Mouse (Mus musculus) heart, adult 2 months (tissue): Measurements from ENCODE around the gene St6galnac6. TPM values are rescaled to one million over a fixed set of nuclear protein-coding genes. Genes with fewer than 3 reads are reported as not detected.
A peak's percentile ranks its signal among the peaks of the same experiment; 100 is the strongest.

ENCODE experiments used
- DNase-seq, 2 experiments: peaks; one replicate each; pipeline ENCODE4 v3.0.0; 2021
- H3K27ac ChIP-seq: fragments of 200-600 bp; 2 replicates; pipeline ENCODE4 v1.8.1; 2022
- H3K27me3 ChIP-seq: fragments of 200-500 bp; 2 replicates; pipeline ENCODE4 v1.6.1; 2012; ENCODE audit warnings: mild to moderate bottlenecking, low read length, inconsistent platforms, mixed read lengths; ENCODE audit not compliant: control insufficient read depth, insufficient read depth
- H3K36me3 ChIP-seq: fragments of 200-500 bp; 2 replicates; pipeline ENCODE4 v1.6.1; 2012; ENCODE audit warnings: low read length, inconsistent platforms; ENCODE audit not compliant: control insufficient read depth, insufficient read depth
- H3K4me1 ChIP-seq: fragments of 200-500 bp; 2 replicates; pipeline ENCODE4 v1.6.1; 2011; ENCODE audit warnings: low read length; ENCODE audit not compliant: control insufficient read depth, insufficient read depth
- H3K4me3 ChIP-seq: fragments of 200-600 bp; 2 replicates; pipeline ENCODE4 v1.8.1; 2022
- H3K79me2 ChIP-seq: fragments of 200-500 bp; replicated peaks from 2 replicates; pipeline ENCODE4 v1.6.1; 2012; ENCODE audit warnings: mild to moderate bottlenecking, inconsistent platforms, low read length, moderate library complexity, mixed read lengths; ENCODE audit not compliant: control insufficient read depth, insufficient read depth
- H3K9ac ChIP-seq: fragments of 200-500 bp; 2 replicates; pipeline ENCODE4 v1.6.1; 2012; ENCODE audit warnings: low read depth, mild to moderate bottlenecking, control low read depth, inconsistent platforms, low read length, mixed read lengths
- CTCF ChIP-seq: fragments of 200-600 bp; IDR thresholded peaks from 2 replicates; pipeline ENCODE4 v1.8.1; 2022; ENCODE audit warnings: antibody characterized with exemption, mild to moderate bottlenecking, moderate library complexity
- EP300 ChIP-seq: fragments of 200-500 bp; IDR thresholded peaks from 2 replicates; pipeline ENCODE4 v1.6.1; 2011; ENCODE audit warnings: low read depth, low read length, control low read depth; ENCODE audit not compliant: insufficient read depth
- POLR2A ChIP-seq: fragments of 200-500 bp; IDR thresholded peaks from 2 replicates; pipeline ENCODE4 v1.6.1; 2011; ENCODE audit warnings: mild to moderate bottlenecking, low read depth, low read length, control low read depth; ENCODE audit not compliant: insufficient read depth
- WGBS: fragments of 180-500 bp; shearing (Covaris S2); methylation state at CpG from one replicate; pipeline ENCODE4 v1.1.7; 2018; 5-methylcytosine and 5-hydroxymethylcytosine counted together
- intact Hi-C: fragments of 180-260 bp; cut with DNase I; formaldehyde crosslinking; loops from one replicate; pipeline ENCODE4 v1.15.1; 2025
- polyA plus RNA-seq: library from polyadenylated mRNA; depleted of rRNA; stranded (reverse); fragments of >200 nt; gene quantifications from 2 replicates; pipeline ENCODE4 v1.2.3, GENCODE M21; 2012
- total RNA-seq, 2 experiments: library from RNA; stranded (reverse); gene quantifications; 2 replicates each; pipeline ENCODE4 v1.2.3; 2021

Gene St6galnac6
- total and polyA plus RNA-seq, 3 experiments, result 107 to 129 (median 125) TPM

DNA sequence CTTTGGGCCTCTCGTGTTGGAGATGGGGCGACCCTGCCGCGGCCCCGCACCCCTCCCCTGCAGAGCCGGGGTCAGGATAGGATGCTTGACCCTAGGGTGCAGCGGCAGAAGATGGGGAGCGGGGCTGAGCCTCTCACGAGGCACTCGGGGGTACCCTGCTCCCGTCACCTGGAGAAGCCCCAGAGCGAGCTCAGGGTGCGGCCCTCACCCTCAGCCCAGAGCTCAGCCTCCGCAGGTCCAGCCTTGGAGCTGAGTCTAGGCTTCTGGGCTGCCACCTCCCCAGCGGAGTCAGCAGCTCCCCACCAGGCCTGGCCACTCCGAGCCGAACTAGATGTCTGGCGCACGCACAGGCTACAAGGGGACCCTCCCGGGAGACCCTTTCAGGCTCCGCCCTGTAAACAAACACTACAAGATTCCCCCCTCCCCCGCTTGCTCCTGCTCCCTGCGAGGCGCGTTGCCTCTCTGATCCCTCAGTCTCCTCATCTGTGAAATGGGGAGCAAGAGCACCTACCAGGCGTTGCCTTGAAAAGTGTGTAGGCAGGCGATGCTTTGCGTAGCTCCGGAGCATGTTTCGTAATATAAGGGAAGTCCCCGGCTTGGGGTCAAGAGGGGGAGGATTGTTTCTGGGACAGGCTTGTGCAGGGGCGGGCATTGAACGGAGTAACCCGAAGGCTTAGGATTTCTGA, 7.9 kb downstream of the St6galnac6 start:
- intact Hi-C loops, result no loop called here
- Histone ChIP-seq H3K36me3 (no peaks in the 10 kb centered on the region), H3K9ac (peak overlapping the region; percentile 74), H3K4me1 (peaks cover 5% of the 10 kb centered on the region), H3K79me2 (no peaks in the 10 kb centered on the region), H3K27me3 (no peaks in the 10 kb centered on the region), H3K27ac (peak overlapping the region; percentile 93), H3K4me3 (peak overlapping the region; percentile 72)
- peak; percentile 69 to 77 for DNase-seq
- TF ChIP-seq EP300 (0 out of 2 replicates have a peak, but pooled peaks have one; percentile 3), CTCF (no peak), POLR2A (peak; percentile 61; the same call in 1 of the 2 replicates)
- 4% methylated on average over 34 of the region's 34 CpGs for WGBS

- TF ChIP-seq CTCF (peak; percentile 48), POLR2A (peak; percentile 70), EP300 (no peak)
- Histone ChIP-seq H3K4me1 (peaks cover 5% of the 10 kb centered on the region), H3K4me3 (peak overlapping the region; percentile 72), H3K36me3 (no peaks in the 10 kb centered on the region), H3K79me2 (no peaks in the 10 kb centered on the region), H3K27ac (peak overlapping the region; percentile 93), H3K9ac (peak overlapping the region; percentile 61), H3K27me3 (no peaks in the 10 kb centered on the region)
- WGBS, result 3% methylated on average over 25 of the region's 25 CpGs
- intact Hi-C loops, result no loop called here
- peak; percentile 87 to 91 for DNase-seq
Observed at GRCm38 (mm10) chr2:32608141-32608777, 8.8 kb downstream of the St6galnac6 start.

DNA sequence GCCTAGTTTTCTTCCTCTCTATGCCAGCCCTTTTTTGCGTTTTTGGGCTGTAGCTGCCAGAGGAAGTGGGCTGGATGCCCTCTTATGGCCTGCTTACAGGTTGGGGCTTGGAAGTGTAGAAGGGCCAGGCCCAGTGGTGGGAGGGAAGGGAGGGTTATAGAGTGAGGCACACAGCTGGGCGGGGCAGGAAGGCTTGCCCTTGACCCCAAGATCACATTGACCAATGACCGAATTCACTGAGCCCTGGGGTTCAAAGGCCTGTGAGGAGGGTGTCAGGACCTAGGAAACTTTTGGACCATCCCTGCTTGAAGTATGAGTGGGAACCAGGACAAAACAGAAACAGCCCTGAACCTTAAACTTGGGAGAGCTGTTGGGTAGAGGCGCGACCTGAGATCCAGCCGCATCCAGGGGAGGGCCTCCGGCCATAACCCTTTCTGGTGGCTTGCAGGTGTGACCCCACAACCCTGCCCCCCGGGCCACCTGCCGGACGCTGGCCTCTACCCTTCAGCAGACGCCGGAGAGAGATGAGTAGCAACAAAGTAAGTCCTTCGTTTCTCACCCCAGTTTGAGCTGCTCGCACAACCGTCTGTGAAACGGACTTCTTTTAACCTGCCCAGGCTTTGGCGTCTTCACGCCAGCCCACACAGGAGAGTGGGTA, 9.4 kb downstream of the St6galnac6 start:
- no peaks in the 10 kb centered on the region for H3K36me3 ChIP-seq
- no peaks in the 10 kb centered on the region for H3K79me2 ChIP-seq
- peak overlapping the region; percentile 93 for H3K27ac ChIP-seq
- intact Hi-C loops, result no loop called here
- H3K4me3 ChIP-seq, result peak overlapping the region; percentile 72
- peak overlapping the region; percentile 61 for H3K9ac ChIP-seq
- 45% methylated on average over 18 of the region's 18 CpGs for WGBS
- H3K27me3 ChIP-seq, result no peaks in the 10 kb centered on the region
- H3K4me1 ChIP-seq, result peaks cover 5% of the 10 kb centered on the region
- DNase-seq, result peak in 1 of 2 experiments; percentile 53
- TF ChIP-seq POLR2A (no peak), EP300 (0 out of 2 replicates have a peak, but pooled peaks have one; percentile 4), CTCF (no peak)

DNA sequence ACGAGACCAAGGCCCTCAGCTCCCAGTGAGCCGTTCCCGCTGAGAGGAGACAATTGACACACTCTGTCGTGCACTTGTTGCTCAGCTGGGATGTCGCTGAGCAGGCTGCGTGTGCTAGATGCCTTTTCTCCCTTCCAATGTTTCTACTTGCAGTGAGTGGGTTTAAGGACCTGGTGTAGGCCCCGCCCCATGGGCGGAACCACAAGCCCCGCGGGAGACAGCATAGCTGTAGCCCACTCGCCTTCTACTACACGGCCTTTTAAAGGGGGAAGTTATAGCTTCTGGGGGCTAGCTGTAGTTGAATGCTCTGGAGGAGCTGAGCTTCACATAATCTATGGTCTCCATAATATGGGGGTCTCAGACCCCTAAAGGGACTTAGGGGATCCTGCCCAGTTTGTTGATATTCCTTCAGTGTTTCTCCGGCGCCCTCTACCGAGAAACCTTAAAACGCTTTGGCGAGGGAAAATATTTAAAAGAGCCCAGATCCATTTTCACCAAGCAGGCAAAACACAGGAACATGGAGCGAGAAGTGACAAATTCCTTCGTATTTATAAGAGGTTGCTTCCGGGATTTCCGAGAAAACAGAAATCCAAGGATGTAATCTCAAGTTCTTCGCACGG, 11.2 kb downstream of the St6galnac6 start:
- no peaks in the 10 kb centered on the region for H3K27me3 ChIP-seq
- peak overlapping the region; percentile 36 for H3K4me3 ChIP-seq
- 10% methylated on average over 23 of the region's 23 CpGs for WGBS
- TF ChIP-seq CTCF (peak; percentile 81), POLR2A (peak; percentile 56; the same call in 1 of the 2 replicates), EP300 (no peak)
- DNase-seq, result peak; percentile 75 to 78
- H3K9ac ChIP-seq, result no peak overlapping the region; the same call in 1 of the 2 replicates
- H3K4me1 ChIP-seq, result peaks cover 5% of the 10 kb centered on the region
- H3K27ac ChIP-seq, result peak overlapping the region; percentile 62
- H3K36me3 ChIP-seq, result no peaks in the 10 kb centered on the region
- intact Hi-C loops, result loop anchor here (5.0 kb wide), 1 partner anchor 33 kb away; the partner anchor contains the start of gene 9430097D07Rik
- H3K79me2 ChIP-seq, result peaks cover 2% of the 10 kb centered on the region; the same call in 1 of the 2 replicates

DNA sequence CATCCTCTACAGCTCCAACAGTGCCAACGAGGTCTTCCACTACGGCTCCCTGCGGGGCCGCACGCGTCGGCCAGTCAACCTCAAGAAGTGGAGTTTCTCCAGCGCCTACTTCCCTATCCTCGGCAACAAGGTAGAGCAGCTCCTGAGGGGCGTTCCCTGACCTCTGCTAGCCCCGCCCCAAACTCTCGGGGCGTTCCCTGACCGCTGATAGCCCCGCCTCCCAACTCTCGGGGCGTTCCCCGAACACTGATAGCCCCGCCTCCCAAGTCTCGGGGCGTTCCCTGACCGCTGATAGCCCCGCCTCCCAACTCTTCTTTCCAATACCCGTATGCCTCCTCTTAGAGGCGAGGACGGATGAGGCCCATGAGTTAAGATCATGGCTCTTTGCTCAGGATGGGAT, 12.8 kb downstream of the St6galnac6 start:
- Histone ChIP-seq H3K27ac (no peak overlapping the region), H3K4me3 (no peak overlapping the region), H3K79me2 (peaks cover 2% of the 10 kb centered on the region; the same call in 1 of the 2 replicates), H3K9ac (no peak overlapping the region), H3K4me1 (peaks cover 5% of the 10 kb centered on the region), H3K27me3 (no peaks in the 10 kb centered on the region), H3K36me3 (no peaks in the 10 kb centered on the region)
- no peak for DNase-seq
- intact Hi-C loops, result loop anchor here (5.0 kb wide), 1 partner anchor 35 kb away; the partner anchor contains the start of gene 9430097D07Rik
- 82% methylated on average over 26 of the region's 26 CpGs for WGBS
- no peak for TF ChIP-seq POLR2A
- TF ChIP-seq CTCF, result no peak
- TF ChIP-seq EP300, result no peak
